Mouse (Mus musculus) intestine, embryonic 14.5 days (tissue): ENCODE data around the gene Cnfn. TPM values are rescaled to one million over a fixed set of nuclear protein-coding genes. Genes with fewer than 3 reads are reported as not detected.

Source experiments
- ATAC-seq: fragments of 200-750 bp; cut with Nextera tagmentation; replicated peaks from 2 replicates; pipeline ENCODE4 v1.8.0; 2017; ENCODE audit warnings: low read depth, moderate number of reproducible peaks, moderate TSS enrichment, moderate library complexity; ENCODE audit not compliant: low FRiP score, low TSS enrichment
- DNase-seq: peaks from one replicate; pipeline ENCODE4 v3.0.0-alpha.2; 2018; ENCODE audit warnings: low spot score
- H3K27ac ChIP-seq: fragments of 300-500 bp; sonication (generic); 2 replicates; pipeline ENCODE4 v1.5.1; 2014; ENCODE audit warnings: low read depth, mild to moderate bottlenecking, control low read depth
- H3K27me3 ChIP-seq: fragments of 300-500 bp; sonication (generic); replicated peaks from 2 replicates; pipeline ENCODE4 v1.6.1; 2014; ENCODE audit warnings: low read length, control low read depth; ENCODE audit not compliant: control insufficient read depth, insufficient read depth
- H3K36me3 ChIP-seq: fragments of 300-500 bp; sonication (generic); 2 replicates; pipeline ENCODE4 v1.6.1; 2014; ENCODE audit warnings: low read length, control low read depth; ENCODE audit not compliant: control insufficient read depth, insufficient read depth
- H3K4me1 ChIP-seq: fragments of 300-500 bp; sonication (generic); replicated peaks from 2 replicates; pipeline ENCODE4 v1.6.1; 2014; ENCODE audit warnings: low read length, control low read depth, mixed read lengths; ENCODE audit not compliant: control insufficient read depth, insufficient read depth
- H3K4me2 ChIP-seq: fragments of 300-500 bp; sonication (generic); 2 replicates; pipeline ENCODE4 v1.6.1; 2014; ENCODE audit warnings: low read length
- H3K4me3 ChIP-seq: fragments of 300-500 bp; sonication (generic); 2 replicates; pipeline ENCODE4 v1.5.1; 2014; ENCODE audit warnings: low read depth, low read length, control low read depth, mixed read lengths
- H3K9ac ChIP-seq: fragments of 300-500 bp; sonication (generic); 2 replicates; pipeline ENCODE4 v1.6.1; 2014; ENCODE audit warnings: mild to moderate bottlenecking, low read length
- H3K9me3 ChIP-seq: fragments of 300-500 bp; sonication (generic); 2 replicates; pipeline ENCODE4 v1.6.1; 2016; ENCODE audit warnings: low read length, control low read depth; ENCODE audit not compliant: control insufficient read depth
- WGBS: fragments of 180-500 bp; shearing (Covaris S2); extraction: QIAGEN DNeasy Blood & Tissue Kit; methylation state at CpG from one replicate; pipeline ENCODE4 v1.1.7; 2014; 5-methylcytosine and 5-hydroxymethylcytosine counted together
- polyA plus RNA-seq: library from polyadenylated mRNA; unstranded; fragments of >200 nt; fragmentation: Nextera tagmentation; extraction: Ambion mirVana; gene quantifications from 2 replicates; pipeline ENCODE4 v1.2.1, GENCODE M21; 2014

The Cnfn gene
- polyA plus RNA-seq, 1 experiment from 2014 or later = not detected

DNA sequence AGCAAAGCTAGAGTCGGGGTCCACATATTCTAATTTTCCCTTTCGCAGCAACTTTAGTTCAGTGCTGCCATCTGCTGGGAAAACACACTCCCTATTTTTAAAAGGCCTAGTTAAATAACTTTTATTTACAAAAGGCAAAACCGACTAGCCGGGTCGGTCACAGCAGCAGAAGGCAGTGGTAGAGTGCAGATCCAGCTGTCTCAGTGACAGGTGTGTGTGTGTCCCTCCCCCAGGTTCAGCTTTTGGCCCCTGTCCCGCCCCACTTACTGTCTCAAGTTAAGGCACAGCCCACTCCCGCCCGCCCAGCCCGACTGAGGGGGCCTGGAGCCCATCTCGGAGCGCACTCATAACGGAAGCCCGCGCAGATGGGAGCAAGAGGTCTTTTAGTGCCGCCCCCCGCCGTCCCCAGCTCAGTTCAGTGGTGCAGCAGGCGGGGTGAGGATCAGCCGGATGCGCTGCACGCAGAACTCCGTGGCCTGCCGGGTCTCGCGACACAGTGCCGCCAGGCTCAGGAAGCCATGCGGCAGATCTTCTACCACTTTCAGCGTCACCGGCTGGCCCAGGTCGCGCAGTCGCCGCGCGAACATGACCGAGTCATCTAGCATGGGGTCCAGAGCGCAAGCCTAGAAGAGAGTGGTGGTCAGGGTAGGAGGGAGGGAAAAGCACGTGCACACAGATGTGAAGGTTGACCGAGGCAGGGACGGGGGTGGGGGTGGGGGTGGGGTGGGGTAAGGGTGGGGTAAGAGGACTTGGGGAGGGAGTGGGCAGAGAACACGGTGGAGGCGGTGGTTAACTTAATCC is 10.2 kb upstream of the Cnfn start:
- peak overlapping the region; percentile 43 for H3K9ac ChIP-seq
- peaks cover 7% of the 10 kb centered on the region for H3K4me1 ChIP-seq
- no peaks in the 10 kb centered on the region for H3K9me3 ChIP-seq
- peak; percentile 84 for DNase-seq
- peak overlapping the region; percentile 71 for H3K4me2 ChIP-seq
- peaks cover 35% of the 10 kb centered on the region for H3K36me3 ChIP-seq
- no peaks in the 10 kb centered on the region for H3K27me3 ChIP-seq
- ATAC-seq = peak; percentile 56
- whole genome bisulfite sequencing = 4% methylated on average over 40 of the region's 42 CpGs
- H3K4me3 ChIP-seq = peak overlapping the region; percentile 32
- H3K27ac ChIP-seq = peak overlapping the region; percentile 12; the same call in 1 of the 2 replicates

DNA sequence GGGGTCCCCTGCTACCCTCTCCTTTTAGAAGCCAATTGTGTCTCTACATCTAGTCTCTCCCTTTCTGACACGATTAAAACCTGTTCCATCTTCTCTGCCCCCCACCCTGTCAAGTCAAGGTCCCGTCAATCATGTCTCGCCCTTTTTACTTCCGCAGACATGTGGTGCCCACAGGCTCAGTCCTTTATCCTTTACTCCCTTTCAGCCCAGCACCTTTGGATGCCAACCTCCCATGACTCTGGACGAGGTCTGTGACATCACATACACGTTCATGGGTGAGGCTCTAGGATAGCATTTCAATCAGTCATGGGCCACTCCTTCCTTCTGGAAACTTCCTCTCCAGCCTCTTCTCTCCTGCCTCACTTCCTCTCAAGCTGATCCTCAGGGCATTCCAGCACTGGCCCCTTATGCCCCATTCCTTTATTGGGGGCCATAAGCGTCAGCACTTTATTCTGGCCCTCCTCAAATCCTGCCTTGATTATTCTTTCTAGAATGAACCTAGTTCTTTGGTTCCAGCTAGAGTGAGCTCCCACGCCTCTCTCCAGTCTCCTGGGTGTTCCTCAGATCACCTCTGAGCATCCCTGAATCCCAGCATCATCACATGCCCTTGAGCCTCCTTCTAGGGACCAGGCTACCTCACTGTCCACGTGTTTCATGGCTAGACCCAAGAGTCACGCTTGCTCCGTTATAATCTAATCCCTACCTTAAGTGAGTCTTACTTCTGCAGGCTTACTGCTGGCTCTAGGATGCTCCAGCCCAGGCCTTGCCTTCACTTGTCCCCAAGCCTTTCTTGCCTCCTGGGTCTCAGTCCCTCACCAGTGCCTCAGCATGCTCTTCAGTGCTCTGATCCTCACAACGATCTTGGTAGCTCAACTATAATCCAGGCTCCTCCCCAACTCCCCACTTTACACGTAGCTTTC is 8.9 kb upstream of the Cnfn start:
- H3K4me1 ChIP-seq = peaks cover 7% of the 10 kb centered on the region
- H3K4me3 ChIP-seq = no peak overlapping the region
- no peak overlapping the region for H3K27ac ChIP-seq
- no peak for ATAC-seq
- WGBS = 80% methylated on average over 13 of the region's 13 CpGs
- H3K4me2 ChIP-seq = no peak overlapping the region
- DNase-seq = no peak
- no peaks in the 10 kb centered on the region for H3K9me3 ChIP-seq
- H3K27me3 ChIP-seq = no peaks in the 10 kb centered on the region
- H3K36me3 ChIP-seq = peaks cover 22% of the 10 kb centered on the region
- H3K9ac ChIP-seq = no peak overlapping the region

DNA sequence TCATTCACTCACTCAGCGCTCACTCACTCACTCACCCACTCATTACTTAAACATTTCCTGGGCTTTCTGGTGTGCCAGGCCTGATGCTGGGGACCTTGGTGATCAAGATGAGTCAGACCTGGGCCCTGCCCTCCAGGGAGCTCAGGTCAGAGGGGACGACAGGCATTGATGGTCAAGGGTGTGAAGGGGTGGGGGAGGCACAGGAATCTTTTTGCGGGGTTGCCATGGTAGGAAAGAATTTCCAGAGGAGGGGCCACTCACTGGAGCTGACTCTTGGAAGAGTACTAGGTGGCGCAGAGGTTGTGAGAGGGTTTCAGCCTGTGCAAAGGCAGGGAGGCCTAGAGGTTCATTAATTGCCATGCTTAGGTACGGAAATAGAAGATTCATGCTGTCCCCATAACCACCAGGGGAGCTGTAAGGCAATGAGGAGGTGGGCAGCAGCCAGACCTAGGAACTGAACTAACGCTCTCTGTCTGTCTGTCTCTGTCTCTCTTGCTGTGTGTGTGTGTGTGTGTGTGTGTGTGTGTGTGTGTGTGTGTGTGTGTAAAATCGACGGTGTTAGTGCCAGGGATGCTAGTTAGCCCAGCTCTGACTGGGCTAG is 7.7 kb upstream of the Cnfn start:
- Histone ChIP-seq H3K4me2 (peak overlapping the region; percentile 53), H3K4me1 (peaks cover 7% of the 10 kb centered on the region), H3K9me3 (no peaks in the 10 kb centered on the region), H3K9ac (no peak overlapping the region), H3K4me3 (no peak overlapping the region), H3K36me3 (peaks cover 12% of the 10 kb centered on the region; the same call in 1 of the 2 replicates), H3K27ac (no peak overlapping the region), H3K27me3 (no peaks in the 10 kb centered on the region)
- DNase-seq (no peak), ATAC-seq (no peak)
- WGBS = 41% methylated on average over 8 of the region's 8 CpGs

GRCm38 (mm10) chr7:25376556-25376955 is 7.0 kb upstream of the Cnfn start:
- H3K4me1 ChIP-seq = peaks cover 7% of the 10 kb centered on the region
- peak; percentile 40; the same call in 1 of the 2 replicates for ATAC-seq
- H3K9me3 ChIP-seq = no peaks in the 10 kb centered on the region
- H3K4me3 ChIP-seq = peak overlapping the region; percentile 25
- H3K27ac ChIP-seq = no peak overlapping the region
- peaks cover 5% of the 10 kb centered on the region; the same call in 1 of the 2 replicates for H3K36me3 ChIP-seq
- DNase-seq = peak; percentile 88
- H3K9ac ChIP-seq = 0 out of 2 replicates have a peak overlapping the region, but pooled peaks have one; percentile 5
- WGBS = 4% methylated on average over 17 of the region's 17 CpGs
- H3K4me2 ChIP-seq = peak overlapping the region; percentile 53
- no peaks in the 10 kb centered on the region for H3K27me3 ChIP-seq

GRCm38 (mm10) chr7:25372441-25372840 is 2.9 kb upstream of the Cnfn start:
- Histone ChIP-seq H3K27me3 (peaks cover 28% of the 10 kb centered on the region), H3K4me1 (no peaks in the 10 kb centered on the region), H3K4me3 (no peak overlapping the region), H3K27ac (no peak overlapping the region), H3K9ac (no peak overlapping the region), H3K4me2 (no peak overlapping the region), H3K36me3 (no peaks in the 10 kb centered on the region), H3K9me3 (no peaks in the 10 kb centered on the region)
- no peak for DNase-seq
- WGBS = 82% methylated on average over 5 of the region's 5 CpGs
- no peak for ATAC-seq

- H3K9me3 ChIP-seq = no peaks in the 10 kb centered on the region
- no peak overlapping the region for H3K4me2 ChIP-seq
- H3K9ac ChIP-seq = no peak overlapping the region
- ATAC-seq = no peak
- H3K27ac ChIP-seq = no peak overlapping the region
- peaks cover 44% of the 10 kb centered on the region for H3K27me3 ChIP-seq
- no peak overlapping the region for H3K4me3 ChIP-seq
- no peaks in the 10 kb centered on the region for H3K4me1 ChIP-seq
- DNase-seq = no peak
- peaks cover 15% of the 10 kb centered on the region for H3K36me3 ChIP-seq
- WGBS = 22% methylated on average over 12 of the region's 12 CpGs
Observed at GRCm38 (mm10) chr7:25368333-25368732, 1.2 kb downstream of the Cnfn start.

DNA sequence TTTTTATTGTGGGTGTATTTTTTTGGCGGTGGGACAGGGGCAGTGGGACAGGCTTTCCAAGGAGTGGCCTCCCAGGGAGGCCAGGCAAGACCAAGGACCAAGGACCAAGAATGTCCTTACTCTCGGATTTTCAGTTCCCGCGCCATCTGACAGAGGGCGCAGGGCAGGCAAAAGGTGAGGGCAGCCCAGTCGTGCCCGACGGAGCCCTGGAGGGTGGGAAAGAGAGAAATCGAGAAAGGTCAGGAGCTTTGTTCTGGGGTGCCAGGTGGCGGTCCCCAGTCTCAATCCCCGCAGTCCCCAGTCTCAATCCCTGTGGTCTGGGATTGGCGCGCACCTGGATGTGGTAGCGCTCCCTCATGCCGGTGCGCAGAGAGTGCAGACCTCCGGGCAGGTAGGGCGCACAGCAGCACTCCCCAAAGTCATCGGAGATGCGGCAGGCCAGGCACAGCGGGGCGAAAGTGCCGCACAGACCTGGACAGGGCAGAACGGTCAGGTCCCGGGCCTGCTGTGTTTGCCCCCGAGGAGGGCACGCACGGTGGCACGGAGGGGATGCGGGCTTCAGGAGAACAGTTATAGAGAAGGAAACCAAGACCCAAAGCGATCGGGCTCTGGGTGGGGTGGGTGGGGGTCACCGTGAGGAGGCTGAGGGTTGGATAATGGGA is 1.8 kb downstream of the Cnfn start:
- ATAC-seq (no peak), DNase-seq (peak; percentile 59)
- peaks cover 44% of the 10 kb centered on the region for H3K27me3 ChIP-seq
- no peak overlapping the region for H3K9ac ChIP-seq
- H3K4me1 ChIP-seq = no peaks in the 10 kb centered on the region
- H3K4me3 ChIP-seq = no peak overlapping the region
- 4% methylated on average over 33 of the region's 33 CpGs for WGBS
- no peaks in the 10 kb centered on the region for H3K9me3 ChIP-seq
- H3K36me3 ChIP-seq = peaks cover 21% of the 10 kb centered on the region
- no peak overlapping the region for H3K27ac ChIP-seq
- no peak overlapping the region for H3K4me2 ChIP-seq
